Mouse (Mus musculus) thymus, postnatal 14 days (tissue): ENCODE data around the gene Mybbp1a.
"Not testable (repeated sequence)": the region's sequence is repeated elsewhere in the genome, so short reads cannot be mapped to it uniquely, and the experiment has no call there.

Experiments
- DNase-seq: peaks from one replicate; pipeline ENCODE4 v3.0.0; 2021

Mybbp1a gene

GRCm38 (mm10) chr11:72413601-72414190 lies 27.5 kb upstream of the Mybbp1a start:
- no peak for DNase-seq

DNA sequence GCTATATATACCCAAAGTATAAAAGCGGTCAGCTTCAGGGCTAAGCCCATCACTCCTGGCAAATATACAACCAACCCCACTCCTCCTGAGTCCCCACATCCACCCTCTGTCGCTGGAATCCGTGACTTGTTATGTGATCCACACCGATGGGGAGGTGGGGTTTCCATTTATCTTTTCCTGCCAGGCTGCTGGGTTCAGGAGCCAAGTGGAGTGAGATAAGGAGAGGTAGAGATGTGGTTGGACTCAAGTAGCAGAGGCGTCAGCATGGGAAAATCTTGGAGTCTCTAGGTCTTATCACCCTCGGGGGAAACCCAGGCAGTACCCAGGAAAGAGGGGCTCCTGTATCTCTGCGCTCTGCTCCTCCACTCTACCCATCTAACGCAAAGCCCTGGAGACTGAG lies 26.0 kb upstream of the Mybbp1a start:
- DNase-seq: no peak

- DNase-seq: no peak
These were observed 24.5 kb upstream of the Mybbp1a start for GRCm38 (mm10) chr11:72416666-72417065.

- no peak for DNase-seq
These were observed 23.8 kb upstream of the Mybbp1a start for GRCm38 (mm10) chr11:72417376-72417775.

DNA sequence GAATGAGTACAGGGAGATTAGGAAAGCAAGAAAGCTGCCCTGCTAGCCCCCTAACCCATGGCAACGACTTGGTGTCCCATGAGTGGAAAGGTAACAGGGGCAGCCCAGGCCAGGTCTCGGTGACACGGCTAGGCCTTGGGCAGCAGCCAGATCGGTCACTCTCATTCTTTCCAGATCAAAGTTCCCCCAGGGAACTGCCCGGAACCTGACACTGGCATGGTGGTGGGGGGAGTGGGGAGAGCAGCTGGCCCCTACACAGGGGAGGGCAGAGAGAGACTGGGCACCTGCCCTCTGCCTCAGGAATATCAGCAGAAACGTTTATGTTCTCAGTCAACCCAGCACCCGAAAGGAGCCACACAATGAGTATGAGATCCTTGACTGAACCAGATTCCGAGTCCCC lies 22.9 kb upstream of the Mybbp1a start:
- DNase-seq: no peak

DNA sequence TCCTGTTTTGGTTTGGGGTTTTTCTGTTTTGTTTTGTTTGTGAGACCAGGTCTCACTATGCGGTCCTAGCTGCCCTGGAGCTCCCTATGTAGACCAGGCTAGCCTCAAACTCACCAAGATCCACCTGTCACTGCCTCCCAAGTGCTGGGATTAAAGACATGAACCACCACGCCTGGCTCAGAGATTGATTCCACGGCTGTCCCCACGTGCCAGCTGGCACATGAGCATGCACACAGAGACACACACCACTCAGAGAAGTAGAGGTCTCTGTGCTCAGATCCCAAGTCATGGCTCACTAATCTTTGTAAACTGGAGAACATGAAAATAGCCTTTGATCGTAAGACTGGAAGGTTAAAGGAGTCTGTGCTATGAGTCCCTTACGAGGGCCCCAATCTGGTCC lies 22.1 kb upstream of the Mybbp1a start:
- DNase-seq: no peak

DNA sequence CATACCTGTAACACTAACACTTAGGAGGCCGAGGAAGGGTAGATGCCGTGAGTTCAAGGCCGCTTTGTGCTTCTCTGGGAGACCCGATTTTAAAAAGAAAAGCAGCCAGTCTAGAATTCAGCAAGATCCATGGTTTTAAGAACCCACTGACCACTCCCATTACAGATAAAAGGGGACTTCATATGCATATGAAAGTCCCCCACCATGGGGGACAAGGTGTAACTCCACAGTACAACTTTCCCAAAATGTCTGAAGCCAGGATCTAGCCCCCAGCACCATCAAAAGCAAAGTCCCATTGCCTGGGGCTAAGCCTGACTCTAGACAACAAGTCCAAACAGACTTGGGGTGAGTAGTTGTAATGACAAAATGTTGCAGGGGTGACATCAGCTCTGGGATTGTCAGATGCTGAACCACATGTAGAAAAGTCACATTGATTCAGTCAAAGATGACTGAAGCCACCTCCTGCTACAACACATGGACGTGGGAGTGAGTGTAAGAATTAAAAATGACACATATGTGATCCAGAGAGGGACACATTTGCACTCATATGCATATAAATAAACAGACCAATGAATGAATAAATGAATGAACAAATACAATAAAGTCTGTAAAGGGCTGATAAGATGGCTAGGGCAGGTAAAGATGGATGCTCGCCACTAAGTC lies 20.6 kb upstream of the Mybbp1a start:
- DNase-seq: no peak

GRCm38 (mm10) chr11:72421518-72422278 lies 19.5 kb upstream of the Mybbp1a start:
- DNase-seq: no peak

- no peak for DNase-seq
These were observed 17.5 kb upstream of the Mybbp1a start for GRCm38 (mm10) chr11:72423686-72424085.

- no peak for DNase-seq
These were observed 16.0 kb upstream of the Mybbp1a start for GRCm38 (mm10) chr11:72425201-72425600.

GRCm38 (mm10) chr11:72426884-72427283 lies 14.3 kb upstream of the Mybbp1a start:
- no peak for DNase-seq

- peak; percentile 83 for DNase-seq
These were observed 12.5 kb upstream of the Mybbp1a start for GRCm38 (mm10) chr11:72428694-72429093.

GRCm38 (mm10) chr11:72429288-72429690 lies 11.9 kb upstream of the Mybbp1a start:
- DNase-seq: peak; percentile 79

DNA sequence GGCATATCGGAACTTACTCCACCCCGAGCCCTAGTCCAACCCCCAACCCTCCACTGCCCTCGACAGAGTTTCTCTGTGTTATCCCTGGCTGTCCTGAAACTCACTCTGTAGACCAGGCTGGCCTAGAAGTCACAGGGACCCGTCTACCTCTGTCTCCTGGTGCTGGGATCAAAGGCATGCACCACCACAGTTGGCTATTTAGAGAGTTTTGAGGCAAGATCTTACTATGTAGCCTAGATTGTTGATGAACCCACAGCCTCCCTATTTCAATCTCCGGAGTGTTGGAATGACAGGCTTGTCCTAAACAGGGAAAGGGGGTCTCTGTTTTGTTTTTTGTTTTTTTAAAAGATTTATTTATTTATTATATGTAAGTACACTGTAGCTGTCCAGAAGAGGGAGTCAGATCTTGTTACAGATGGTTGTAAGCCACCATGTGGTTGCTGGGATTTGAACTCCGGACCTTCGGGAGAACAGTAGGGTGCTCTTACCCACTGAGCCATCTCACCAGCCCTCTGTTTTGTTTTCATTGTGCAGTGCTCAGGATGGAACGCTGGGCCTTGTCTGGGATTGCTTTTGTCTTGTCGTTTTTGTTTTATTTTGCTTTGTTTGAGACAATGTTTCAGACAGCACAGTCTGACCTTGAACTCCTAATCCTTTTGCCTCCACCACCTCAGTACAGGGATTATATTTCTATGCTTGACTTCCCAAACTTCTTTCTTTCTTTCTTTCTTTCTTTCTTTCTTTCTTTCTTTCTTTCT lies 10.7 kb upstream of the Mybbp1a start:
- DNase-seq: not testable (repeated sequence)

- DNase-seq: no peak
These were observed 6.0 kb upstream of the Mybbp1a start, which contains the start of gene Ggt6 for GRCm38 (mm10) chr11:72434963-72435693. Ggt6 (plus strand) TSS chr11:72435526.

GRCm38 (mm10) chr11:72435694-72436045 lies 5.5 kb upstream of the Mybbp1a start:
- no peak for DNase-seq

- DNase-seq: no peak
These were observed 4.9 kb upstream of the Mybbp1a start for GRCm38 (mm10) chr11:72436271-72436670.

DNA sequence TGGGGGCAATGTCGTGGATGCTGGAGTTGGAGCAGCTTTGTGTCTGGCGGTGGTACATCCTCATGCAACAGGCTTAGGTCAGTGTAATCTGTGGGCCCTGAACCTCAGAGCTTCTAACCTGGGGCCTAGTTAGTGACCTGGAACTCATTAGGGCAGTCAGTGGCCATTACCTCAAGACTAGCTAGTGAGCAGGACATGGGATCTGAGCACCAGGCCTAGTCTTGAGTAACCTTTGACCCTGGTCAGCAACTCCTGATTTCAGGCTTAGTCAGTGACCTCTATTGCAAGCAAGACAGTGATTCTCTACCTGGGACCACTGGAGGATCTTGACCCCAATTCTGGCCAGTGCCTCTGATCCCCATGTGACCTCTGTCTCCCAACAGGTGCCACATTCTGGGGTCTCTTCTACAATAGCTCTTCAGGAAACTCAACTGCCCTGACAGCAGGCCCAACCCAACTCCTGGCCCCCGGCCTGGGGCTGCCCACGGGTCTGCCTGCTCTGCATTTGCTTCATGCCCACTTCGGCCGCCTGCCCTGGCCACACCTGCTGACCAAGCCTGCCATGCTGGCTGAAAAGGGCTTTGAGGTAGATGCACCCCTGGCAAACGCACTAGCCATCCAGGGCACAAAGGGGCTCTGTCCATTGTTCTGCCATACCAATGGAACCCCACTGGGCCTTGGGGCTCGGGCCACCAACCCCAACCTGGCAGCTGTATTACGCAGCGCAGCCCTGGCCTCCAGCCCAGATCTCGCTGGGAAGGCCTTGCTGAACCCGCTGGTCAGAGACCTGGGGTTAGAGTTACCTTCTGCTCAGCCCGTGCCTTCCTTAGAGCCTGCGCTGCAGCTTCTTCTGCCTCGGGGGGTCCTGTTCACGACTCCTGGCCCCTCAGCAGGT lies 4.2 kb upstream of the Mybbp1a start:
- DNase-seq: no peak

DNA sequence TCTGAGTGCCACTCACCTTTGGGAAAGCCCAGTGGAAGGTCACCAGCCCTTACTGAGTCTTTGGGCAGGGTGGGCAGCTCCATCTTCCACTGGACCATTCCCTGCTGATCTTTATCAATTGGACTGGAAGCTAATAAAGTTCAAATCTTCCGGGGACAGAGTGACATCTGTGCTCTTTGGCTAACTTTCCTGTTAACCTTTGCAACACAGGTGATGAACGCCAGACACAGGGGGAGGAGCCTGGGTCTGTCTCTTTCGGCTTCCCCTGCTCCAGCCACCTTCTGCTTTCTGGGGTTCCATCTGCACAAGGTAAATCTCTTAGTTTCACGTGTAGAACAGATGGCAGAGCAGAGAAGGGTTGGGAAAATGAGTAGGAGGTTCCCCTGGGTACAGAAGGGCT lies 2.7 kb upstream of the Mybbp1a start:
- DNase-seq: no peak

- not testable (repeated sequence) for DNase-seq
These were observed 574 bp upstream of the Mybbp1a start for GRCm38 (mm10) chr11:72440597-72440964.

- peak; percentile 51 for DNase-seq
These were observed 5.4 kb downstream of the Mybbp1a start for GRCm38 (mm10) chr11:72446311-72447105.
